Mouse (Mus musculus): ENCODE data around the gene Hoxd9. TPM values are rescaled to one million over a fixed set of nuclear protein-coding genes. Genes with fewer than 3 reads are reported as not detected.
A peak's percentile ranks its signal among the peaks of the same experiment; 100 is the strongest.

Gene Hoxd9
- polyA plus RNA-seq, 1 experiment from 2014 or later = not detected

DNA sequence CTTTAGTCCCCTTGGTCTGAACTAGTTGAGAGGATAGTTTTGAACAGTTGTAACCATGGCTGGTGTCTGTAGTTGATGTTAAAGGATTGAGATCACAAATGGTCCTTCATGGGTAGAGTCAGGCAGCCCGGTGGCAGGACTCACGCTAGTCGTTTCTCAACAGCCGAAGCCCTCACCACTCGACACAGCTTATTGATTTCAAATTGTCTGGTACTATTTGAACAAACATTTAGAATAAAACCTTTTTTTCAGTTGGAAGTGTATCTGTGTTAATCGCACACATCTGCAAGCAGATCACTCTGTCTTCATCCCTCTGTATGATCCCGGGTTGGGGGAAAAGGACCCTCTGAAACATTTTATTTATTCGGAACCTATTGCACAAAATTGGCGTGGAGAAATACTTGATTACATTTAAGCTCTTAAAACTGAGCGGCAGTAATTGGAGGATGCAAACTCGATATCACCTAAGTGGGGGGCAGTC, 50.2 kb downstream of the Hoxd9 start:
- no peak overlapping the region for H3K27ac ChIP-seq (ENCODE audit: low read depth, low read length)

DNA sequence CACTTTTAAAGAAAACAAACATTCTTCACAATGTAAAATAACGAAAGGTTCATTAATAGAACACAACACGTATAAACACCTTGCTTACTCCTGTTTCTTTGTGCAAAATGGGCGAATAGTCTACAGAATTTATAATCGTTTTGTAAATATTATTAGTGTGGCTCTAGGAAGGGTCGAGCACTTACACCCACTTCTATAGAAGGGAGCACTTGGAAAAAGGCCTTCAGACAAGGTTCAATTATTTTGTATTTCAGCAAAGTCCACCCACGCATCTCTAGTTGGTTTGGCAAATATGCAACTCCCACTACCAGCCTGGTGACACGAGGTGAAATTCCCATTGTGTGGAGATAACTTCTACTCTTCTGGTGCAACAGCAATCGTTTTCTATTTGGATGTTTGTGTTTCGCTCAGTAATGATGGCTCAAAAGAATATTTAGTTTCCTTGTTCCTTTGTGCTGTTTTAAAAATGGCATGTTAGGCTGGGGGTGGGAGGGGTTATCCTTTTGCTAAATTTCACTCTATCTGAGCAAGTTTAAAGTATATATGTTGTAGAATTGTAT, 51.0 kb downstream of the Hoxd9 start:
- DNase-seq (ENCODE audit: low spot score) (no peak), ATAC-seq (no peak)
- H3K27me3 ChIP-seq (replicated peaks; ENCODE audit: control insufficient read depth, insufficient read depth, low read length) = peaks cover 99% of the 10 kb centered on the region
- no peak overlapping the region for H3K4me3 ChIP-seq (ENCODE audit: low read depth, low read length)
- H3K27ac ChIP-seq (ENCODE audit: low read depth, low read length) = no peak overlapping the region
- H3K4me2 ChIP-seq (ENCODE audit: low read length) = no peak overlapping the region
- peaks cover 8% of the 10 kb centered on the region; the same call in 1 of the 2 replicates for H3K4me1 ChIP-seq (ENCODE audit: control insufficient read depth, insufficient read depth, low read length)
- no peaks in the 10 kb centered on the region for H3K36me3 ChIP-seq (ENCODE audit: control insufficient read depth, insufficient read depth, low read length)
- 3% methylated on average over 9 of the region's 9 CpGs for WGBS
- no peaks in the 10 kb centered on the region for H3K9me3 ChIP-seq (replicated peaks; ENCODE audit: control insufficient read depth, low read length)
- no peak overlapping the region for H3K9ac ChIP-seq (ENCODE audit: low read length)

More for the DNA sequence above, 50.2 kb downstream of the Hoxd9 start:
- ATAC-seq (no peak), DNase-seq (ENCODE audit: low spot score) (no peak)
- no peaks in the 10 kb centered on the region for H3K9me3 ChIP-seq (replicated peaks; ENCODE audit: control insufficient read depth, low read length)
- 4% methylated on average over 11 of the region's 11 CpGs for WGBS
- no peaks in the 10 kb centered on the region for H3K36me3 ChIP-seq (ENCODE audit: control insufficient read depth, insufficient read depth, low read length)
- H3K9ac ChIP-seq (ENCODE audit: low read length) = no peak overlapping the region
- H3K4me2 ChIP-seq (ENCODE audit: low read length) = no peak overlapping the region
- no peak overlapping the region for H3K4me3 ChIP-seq (ENCODE audit: low read depth, low read length)
- H3K4me1 ChIP-seq (ENCODE audit: control insufficient read depth, insufficient read depth, low read length) = peaks cover 6% of the 10 kb centered on the region; the same call in 1 of the 2 replicates
- peaks cover 97% of the 10 kb centered on the region for H3K27me3 ChIP-seq (replicated peaks; ENCODE audit: control insufficient read depth, insufficient read depth, low read length)

DNA sequence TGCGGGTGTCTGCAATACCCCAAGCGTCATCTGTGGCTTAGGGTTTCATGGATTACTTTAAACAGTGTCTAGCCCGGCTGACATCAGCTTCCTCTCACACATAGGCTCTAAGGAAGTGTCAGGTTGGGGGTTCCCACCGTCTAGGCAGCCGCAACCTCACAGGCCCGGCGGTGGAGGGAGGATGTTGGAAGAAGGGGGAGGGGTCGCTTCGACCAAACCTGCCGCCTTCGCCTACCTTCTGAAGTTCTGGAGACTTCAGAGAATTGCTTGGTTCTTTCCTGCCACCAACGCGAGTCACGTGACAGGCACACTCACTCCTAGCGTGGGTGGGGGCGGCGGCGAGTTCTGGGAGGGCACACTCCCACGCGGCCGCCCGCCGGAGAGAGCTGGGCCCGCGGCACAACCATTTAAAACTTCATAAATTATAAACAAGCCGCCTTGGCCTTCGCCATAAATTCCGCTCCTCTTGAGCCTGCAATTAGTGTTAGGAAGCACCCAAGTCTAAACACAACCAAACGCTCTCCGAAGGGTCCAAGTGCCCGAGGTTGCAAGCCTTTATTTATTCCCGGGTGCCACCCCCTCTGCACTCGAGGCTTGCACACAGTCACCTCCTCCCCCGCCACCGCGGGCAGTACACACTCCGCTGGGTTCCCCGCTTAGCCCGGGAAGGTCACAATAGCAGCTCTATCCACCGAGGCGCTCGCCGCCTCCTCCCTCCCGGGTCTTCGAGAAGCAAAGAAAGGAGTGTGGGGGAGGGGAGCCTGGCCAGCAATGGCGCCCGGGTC, 52.0 kb downstream of the Hoxd9 start:
- ATAC-seq = peak; percentile 52; the same call in 1 of the 2 replicates
- Histone ChIP-seq H3K9ac (ENCODE audit: low read length) (no peak overlapping the region), H3K36me3 (ENCODE audit: control insufficient read depth, insufficient read depth, low read length) (no peaks in the 10 kb centered on the region), H3K4me2 (ENCODE audit: low read length) (peak overlapping the region; percentile 31; the same call in 1 of the 2 replicates), H3K27me3 (replicated peaks; ENCODE audit: control insufficient read depth, insufficient read depth, low read length) (peaks cover 99% of the 10 kb centered on the region), H3K4me3 (ENCODE audit: low read depth, low read length) (peak overlapping the region; percentile 7; the same call in 1 of the 2 replicates), H3K4me1 (ENCODE audit: control insufficient read depth, insufficient read depth, low read length) (peaks cover 8% of the 10 kb centered on the region; the same call in 1 of the 2 replicates), H3K27ac (ENCODE audit: low read depth, low read length) (no peak overlapping the region), H3K9me3 (replicated peaks; ENCODE audit: control insufficient read depth, low read length) (no peaks in the 10 kb centered on the region)
- DNase-seq (ENCODE audit: low spot score) = no peak
- WGBS = under 1% methylated on average over 47 of the region's 47 CpGs

MicroRNAs encoded within 50 kb of the gene (microRNA counts, 519-probe panel; counts per million panel counts)
- not detected for microRNA mmu-miR-10b

Small RNAs within 50 kb of the gene (microRNA-seq; reads per million reads assigned to microRNA genes)
- gene Gm44463 (not detected), gene Mir10b (268 reads per million, percentile 70 among the genes with 10 or more reads in this experiment)

Other genes with a start within 250 kb of the Hoxd9 start
- gene Lnpk, start 118.3 kb upstream of the Hoxd9 start, polyA plus RNA-seq (2014; fragmentation: Nextera tagmentation; extraction: Ambion mirVana) = 33.3 and 48.8 TPM in 2 replicates
- gene Evx2, start 38.2 kb upstream of the Hoxd9 start, polyA plus RNA-seq (2014; fragmentation: Nextera tagmentation; extraction: Ambion mirVana) = not detected in 2 replicates
- not detected in 2 replicates for gene Hoxd13, start 29.4 kb upstream of the Hoxd9 start, polyA plus RNA-seq (2014; fragmentation: Nextera tagmentation; extraction: Ambion mirVana)
- gene Hoxd12, start 22.7 kb upstream of the Hoxd9 start, polyA plus RNA-seq (2014; fragmentation: Nextera tagmentation; extraction: Ambion mirVana) = not detected in 2 replicates
- gene Hoxd11, start 18.2 kb upstream of the Hoxd9 start, polyA plus RNA-seq (2014; fragmentation: Nextera tagmentation; extraction: Ambion mirVana) = not detected in 2 replicates
- not detected in 2 replicates for gene Hoxd10, start 5.8 kb upstream of the Hoxd9 start, polyA plus RNA-seq (2014; fragmentation: Nextera tagmentation; extraction: Ambion mirVana)
- 0.09 TPM in 1 of 2 replicates, not detected in the other for gene Hoxd8, start 6.9 kb downstream of the Hoxd9 start, polyA plus RNA-seq (2014; fragmentation: Nextera tagmentation; extraction: Ambion mirVana)
- gene Hoxd3, start 14.2 kb downstream of the Hoxd9 start, polyA plus RNA-seq (2014; fragmentation: Nextera tagmentation; extraction: Ambion mirVana) = not detected in 2 replicates
- not detected in 2 replicates for gene Hoxd4, start 14.2 kb downstream of the Hoxd9 start, polyA plus RNA-seq (2014; fragmentation: Nextera tagmentation; extraction: Ambion mirVana)
- gene Gm28230, start 29.0 kb downstream of the Hoxd9 start, polyA plus RNA-seq (2014; fragmentation: Nextera tagmentation; extraction: Ambion mirVana) = not detected in 2 replicates
- gene Hoxd1, start 65.3 kb downstream of the Hoxd9 start, polyA plus RNA-seq (2014; fragmentation: Nextera tagmentation; extraction: Ambion mirVana) = not detected in 2 replicates
- gene Mtx2, start 128.1 kb downstream of the Hoxd9 start, polyA plus RNA-seq (2014; fragmentation: Nextera tagmentation; extraction: Ambion mirVana) = 161 and 168 TPM in 2 replicates